Mouse (Mus musculus) hindbrain, embryonic 12.5 days (tissue): ENCODE results near the gene Polr3c. TPM values are rescaled to one million over a fixed set of nuclear protein-coding genes. Genes with fewer than 3 reads are reported as not detected.
A peak's percentile ranks its signal among the peaks of the same experiment; 100 is the strongest.
"Not testable (repeated sequence)": the region's sequence is repeated elsewhere in the genome, so short reads cannot be mapped to it uniquely, and the experiment has no call there.

Experiments
- ATAC-seq: fragments of 200-750 bp; cut with Nextera tagmentation; 2 replicates; pipeline ENCODE4 v1.8.0; 2017; ENCODE audit warnings: moderate TSS enrichment; ENCODE audit not compliant: low FRiP score
- H3K27ac ChIP-seq: fragments of 300-500 bp; sonication (generic); 2 replicates; pipeline ENCODE4 v1.5.1; 2016; ENCODE audit warnings: mild to moderate bottlenecking
- H3K27me3 ChIP-seq: fragments of 300-500 bp; sonication (generic); 2 replicates; pipeline ENCODE4 v1.6.1; 2016; ENCODE audit warnings: mild to moderate bottlenecking
- H3K36me3 ChIP-seq: fragments of 300-500 bp; sonication (generic); 2 replicates; pipeline ENCODE4 v1.6.1; 2016; ENCODE audit warnings: mild to moderate bottlenecking
- H3K4me1 ChIP-seq: fragments of 300-500 bp; sonication (generic); 2 replicates; pipeline ENCODE4 v1.6.1; 2016
- H3K4me2 ChIP-seq: fragments of 300-500 bp; sonication (generic); replicated peaks from 2 replicates; pipeline ENCODE4 v1.6.1; 2016; ENCODE audit warnings: mild to moderate bottlenecking
- H3K4me3 ChIP-seq: fragments of 300-500 bp; sonication (generic); 2 replicates; pipeline ENCODE4 v1.5.1; 2016; ENCODE audit warnings: mild to moderate bottlenecking
- H3K9ac ChIP-seq: fragments of 300-500 bp; sonication (generic); 2 replicates; pipeline ENCODE4 v1.6.1; 2016; ENCODE audit warnings: mild to moderate bottlenecking, moderate library complexity
- H3K9me3 ChIP-seq: fragments of 300-500 bp; sonication (generic); replicated peaks from 2 replicates; pipeline ENCODE4 v1.6.1; 2016; ENCODE audit warnings: mild to moderate bottlenecking
- WGBS: fragments of 180-500 bp; shearing (Covaris S2); methylation state at CpG from one replicate; pipeline ENCODE4 v1.1.7; 2016; 5-methylcytosine and 5-hydroxymethylcytosine counted together
- polyA plus RNA-seq: library from polyadenylated mRNA; unstranded; fragments of >200 nt; fragmentation: Nextera tagmentation; extraction: Ambion mirVana; gene quantifications from 2 replicates; pipeline ENCODE4 v1.2.1, GENCODE M21; 2016

Polr3c gene
- polyA plus RNA-seq, 1 experiment from 2014 or later: 35.9 TPM

DNA sequence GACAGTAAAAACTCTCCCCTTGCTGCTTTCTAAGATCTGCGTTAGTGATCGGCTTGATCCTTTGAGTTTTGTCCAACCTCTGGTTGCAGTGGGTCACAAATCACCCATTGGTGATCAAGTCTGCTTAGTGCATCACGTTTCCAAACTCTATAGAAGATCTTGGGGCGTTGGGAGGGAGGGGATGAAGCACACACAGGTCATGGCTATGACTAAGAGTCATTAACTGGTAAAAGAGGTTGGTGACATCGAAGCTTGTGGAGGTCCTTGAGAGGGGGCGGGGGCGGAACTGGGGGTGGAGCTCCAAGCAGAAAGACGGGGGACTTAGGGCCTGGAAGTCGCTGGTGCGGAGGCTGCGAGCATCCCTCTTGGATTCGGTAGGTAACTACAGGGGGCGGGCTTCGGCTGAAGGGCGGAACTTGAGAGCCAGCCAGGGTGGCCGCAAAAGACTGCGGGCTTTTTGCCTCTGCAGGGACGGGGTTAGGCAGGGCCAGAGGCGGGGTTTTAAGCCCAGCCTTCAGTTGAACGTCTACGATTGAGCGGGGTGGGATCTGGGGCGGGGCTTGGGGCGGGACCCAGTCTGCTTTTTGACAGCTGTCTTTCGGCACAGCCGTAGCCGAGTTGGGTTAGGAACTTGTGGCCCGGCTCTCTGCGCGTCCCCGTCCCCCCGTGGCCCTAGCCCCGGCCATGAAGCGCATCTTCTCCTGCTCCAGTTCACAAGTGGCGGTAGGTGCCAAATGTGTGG is 57.5 kb downstream of the Polr3c start, which contains the start of gene Ankrd35:
Gene Ankrd35, plus strand, starts transcription at position 405 of the 742 bp plus-strand sequence.
- no peaks in the 10 kb centered on the region for H3K36me3 ChIP-seq
- peak within 1 kb of the TSS; percentile 53; the same call in 1 of the 2 replicates for H3K9ac ChIP-seq
- H3K4me2 ChIP-seq: peak within 1 kb of the TSS; percentile 77
- no peak within 1 kb of the TSS for H3K27ac ChIP-seq
- H3K9me3 ChIP-seq: no peaks in the 10 kb centered on the region
- peaks cover 7% of the 10 kb centered on the region for H3K4me1 ChIP-seq
- H3K4me3 ChIP-seq: peak within 1 kb of the TSS; percentile 38
- peaks cover 9% of the 10 kb centered on the region for H3K27me3 ChIP-seq
- WGBS: 6% methylated on average over 35 of the region's 35 CpGs
- ATAC-seq: peak; percentile 93

DNA sequence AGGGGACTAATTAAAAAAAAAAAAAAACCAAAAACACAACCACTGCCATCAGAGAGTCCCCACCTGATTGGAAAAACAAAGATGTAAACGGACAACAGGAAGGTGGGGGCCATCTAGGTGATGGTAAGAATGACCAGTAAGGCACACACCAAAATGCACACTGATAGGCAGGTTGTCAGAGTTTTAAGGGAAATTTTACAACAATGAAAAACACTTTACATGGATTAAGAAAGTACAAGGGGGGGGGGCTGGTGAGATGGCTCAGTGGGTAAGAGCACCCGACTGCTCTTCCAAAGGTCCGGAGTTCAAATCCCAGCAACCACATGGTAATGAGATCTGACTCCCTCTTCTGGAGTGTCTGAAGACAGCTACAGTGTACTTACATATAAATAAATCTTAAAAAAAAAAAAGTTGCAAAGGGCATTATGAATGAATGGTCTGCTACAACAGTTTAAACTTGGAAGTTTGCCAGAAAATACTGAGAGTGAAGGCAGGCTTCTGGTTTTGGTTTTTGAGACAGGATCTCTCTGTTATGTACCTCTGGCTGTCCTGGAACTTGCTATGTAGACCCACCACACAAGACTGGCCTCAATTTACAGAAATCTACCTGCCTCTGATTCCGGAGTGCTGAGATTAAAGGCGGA is 58.9 kb downstream of the Polr3c start:
- H3K4me2 ChIP-seq: no peak overlapping the region
- no peaks in the 10 kb centered on the region for H3K9me3 ChIP-seq
- WGBS: 95% methylated on average over 5 of the region's 5 CpGs
- H3K36me3 ChIP-seq: no peaks in the 10 kb centered on the region
- H3K27ac ChIP-seq: no peak overlapping the region
- no peak overlapping the region for H3K9ac ChIP-seq
- peaks cover 11% of the 10 kb centered on the region for H3K4me1 ChIP-seq
- no peak for ATAC-seq
- H3K27me3 ChIP-seq: peaks cover 9% of the 10 kb centered on the region
- H3K4me3 ChIP-seq: no peak overlapping the region

DNA sequence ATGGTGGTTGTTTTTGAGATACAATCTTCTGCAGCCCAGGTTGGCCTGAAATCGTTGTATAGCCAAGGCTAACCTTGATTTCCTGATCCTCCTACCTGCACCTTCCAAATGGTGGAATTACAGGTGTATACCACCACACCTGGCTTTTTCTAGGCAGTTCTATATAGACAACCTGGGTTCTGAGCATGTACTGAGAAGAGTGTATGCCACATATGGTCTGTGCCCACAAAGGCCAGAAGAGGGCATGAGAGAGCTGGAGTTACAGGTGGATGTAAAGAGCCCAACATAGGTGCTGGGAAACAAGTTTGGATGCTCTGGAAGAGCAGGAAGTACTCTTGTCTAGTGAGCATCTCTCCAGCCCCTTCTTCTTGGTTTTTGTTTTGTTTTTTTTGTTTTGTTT is 60.1 kb downstream of the Polr3c start:
- Histone ChIP-seq H3K9ac (no peak overlapping the region), H3K36me3 (no peaks in the 10 kb centered on the region), H3K27ac (no peak overlapping the region), H3K4me1 (peaks cover 20% of the 10 kb centered on the region), H3K9me3 (no peaks in the 10 kb centered on the region), H3K27me3 (peaks cover 9% of the 10 kb centered on the region), H3K4me3 (no peak overlapping the region), H3K4me2 (no peak overlapping the region)
- 31% methylated on average over 1 of the region's 1 CpGs for WGBS
- no peak for ATAC-seq

DNA sequence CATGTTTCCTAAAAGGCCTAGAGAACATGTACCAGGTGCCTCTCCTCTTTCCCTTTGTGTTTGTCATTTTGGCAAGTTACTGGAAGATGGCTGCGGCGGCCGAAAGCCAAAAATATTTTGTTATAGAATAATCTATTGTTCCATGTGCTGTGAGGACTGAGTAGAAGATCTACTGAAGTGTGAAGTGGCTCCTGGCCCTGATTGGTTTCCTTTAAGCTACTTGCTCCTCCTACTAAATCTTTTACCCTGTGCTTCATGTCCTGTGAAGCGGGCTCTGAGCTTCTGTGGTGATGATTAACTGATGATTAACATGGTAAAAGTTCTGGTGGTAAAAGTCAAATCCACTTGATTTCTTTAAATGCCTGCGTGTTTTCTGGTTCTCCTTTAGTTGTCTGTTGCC is 60.5 kb downstream of the Polr3c start:
- H3K4me2 ChIP-seq: no peak overlapping the region
- no peak for ATAC-seq
- no peaks in the 10 kb centered on the region for H3K9me3 ChIP-seq
- H3K27ac ChIP-seq: no peak overlapping the region
- no peaks in the 10 kb centered on the region for H3K36me3 ChIP-seq
- H3K27me3 ChIP-seq: peaks cover 9% of the 10 kb centered on the region
- H3K4me1 ChIP-seq: peaks cover 20% of the 10 kb centered on the region
- H3K4me3 ChIP-seq: no peak overlapping the region
- H3K9ac ChIP-seq: no peak overlapping the region
- WGBS: 91% methylated on average over 5 of the region's 5 CpGs

DNA sequence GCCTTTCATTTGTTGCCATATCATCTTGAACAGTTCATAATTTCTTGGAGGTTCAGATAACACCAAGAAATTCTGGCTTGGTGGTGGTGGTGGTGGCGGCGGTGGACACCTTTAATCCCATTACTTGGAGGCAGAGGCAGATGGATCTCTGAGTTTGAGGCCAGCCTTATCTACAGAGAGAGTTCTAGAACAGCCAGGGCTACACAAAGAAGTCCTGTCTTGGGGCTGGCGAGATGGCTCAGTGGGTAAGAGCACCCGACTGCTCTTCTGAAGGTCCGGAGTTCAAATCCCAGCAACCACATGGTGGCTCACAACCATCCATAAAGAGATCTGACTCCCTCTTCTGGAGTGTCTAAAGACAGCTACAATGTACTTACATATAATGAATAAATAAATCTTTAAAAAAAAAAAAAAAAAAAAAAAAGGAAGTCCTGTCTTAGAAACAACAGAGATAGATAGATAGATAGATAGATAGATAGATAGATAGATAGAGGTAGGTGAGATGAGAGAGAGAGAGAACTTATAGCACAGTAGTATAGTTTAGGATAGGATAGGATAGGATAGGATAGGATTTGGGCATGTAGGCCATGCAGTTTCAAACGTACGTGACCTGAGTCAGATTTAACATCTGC is 61.6 kb downstream of the Polr3c start:
- H3K27ac ChIP-seq, H3K36me3 ChIP-seq, H3K9me3 ChIP-seq, H3K4me3 ChIP-seq, ATAC-seq, H3K9ac ChIP-seq, H3K27me3 ChIP-seq, H3K4me2 ChIP-seq: not testable (repeated sequence)
- WGBS: 87% methylated on average over 7 of the region's 7 CpGs
- H3K4me1 ChIP-seq: peaks cover 20% of the 10 kb centered on the region

DNA sequence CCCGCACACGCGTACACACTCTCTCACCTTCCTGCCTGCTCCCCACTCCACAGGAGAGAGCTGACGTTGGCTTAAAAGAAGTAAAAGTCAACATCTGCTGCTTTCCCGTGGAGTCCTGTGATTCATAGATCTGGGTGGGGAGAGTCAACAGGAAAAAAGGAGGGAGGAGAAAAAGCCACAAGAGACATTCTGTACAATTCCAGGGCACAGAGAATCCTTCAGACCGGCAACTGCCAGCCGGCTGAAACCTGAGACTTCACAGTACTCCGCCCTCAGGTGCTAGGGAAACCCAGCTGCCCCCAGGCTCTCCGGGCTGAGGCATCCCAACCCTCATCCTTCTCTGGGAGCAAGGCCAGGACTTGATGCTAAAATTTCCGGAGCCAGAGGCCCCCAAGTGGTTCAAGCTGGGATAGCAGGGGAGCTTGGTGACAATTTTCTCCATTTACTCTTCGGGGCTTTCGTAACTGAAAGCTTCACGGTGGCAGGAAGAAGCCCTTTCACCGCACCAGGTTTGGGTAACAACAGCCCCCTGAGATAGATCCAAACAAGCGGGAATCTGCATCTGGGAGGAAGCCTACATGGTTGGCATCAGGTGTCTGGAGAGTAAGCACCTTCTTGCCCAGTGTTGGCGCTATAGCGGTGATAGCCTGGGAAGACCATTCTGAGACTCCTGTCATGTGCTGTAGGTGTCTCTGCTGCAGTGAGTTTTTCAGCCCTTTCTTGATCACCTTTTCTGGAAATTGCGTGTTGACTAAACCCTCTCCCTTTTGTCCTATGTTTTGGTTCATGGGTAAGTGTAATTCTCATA is 63.8 kb downstream of the Polr3c start:
- Histone ChIP-seq H3K4me3 (peak overlapping the region; percentile 19), H3K27ac (no peak overlapping the region; the same call in 1 of the 2 replicates), H3K27me3 (no peaks in the 10 kb centered on the region), H3K4me2 (peak overlapping the region; percentile 51), H3K9ac (peak overlapping the region; percentile 42; the same call in 1 of the 2 replicates), H3K36me3 (0 out of 2 replicates have a peak, but pooled peaks cover 2% of the 10 kb centered on the region), H3K9me3 (no peaks in the 10 kb centered on the region), H3K4me1 (peaks cover 13% of the 10 kb centered on the region)
- 6% methylated on average over 16 of the region's 18 CpGs for WGBS
- ATAC-seq: peak; percentile 75

DNA sequence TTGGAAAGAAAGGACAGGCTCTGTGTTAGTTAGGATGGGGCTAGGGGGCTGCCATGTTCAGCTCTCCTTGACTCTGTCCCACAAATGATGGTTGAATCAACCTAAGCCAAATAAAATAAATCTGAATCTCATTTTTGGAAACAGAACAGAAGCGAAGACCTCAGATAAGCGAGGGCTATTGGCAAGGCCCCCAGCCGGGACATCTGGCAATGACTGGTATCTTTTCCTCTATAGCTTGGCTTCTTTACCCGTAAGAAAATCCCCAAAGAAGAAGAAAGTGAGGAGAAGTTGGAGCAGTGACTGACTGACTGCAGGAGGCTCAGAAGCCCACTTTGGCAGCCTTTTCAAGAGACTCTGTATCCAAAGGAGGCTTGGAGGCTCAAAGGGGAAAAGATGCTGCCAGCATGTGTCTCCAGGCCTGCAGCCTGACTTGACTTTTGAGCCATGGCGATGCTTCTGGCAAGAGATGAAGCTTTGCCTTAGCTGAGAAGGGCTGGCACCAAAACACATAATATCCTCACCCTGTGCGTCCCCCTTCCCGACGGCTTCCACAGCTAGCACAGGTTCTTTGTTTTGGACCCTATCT is 64.6 kb downstream of the Polr3c start:
- WGBS: 50% methylated on average over 8 of the region's 8 CpGs
- peak overlapping the region; percentile 51 for H3K4me2 ChIP-seq
- H3K36me3 ChIP-seq: 0 out of 2 replicates have a peak, but pooled peaks cover 3% of the 10 kb centered on the region
- peak overlapping the region; percentile 66 for H3K27ac ChIP-seq
- ATAC-seq: no peak
- H3K9me3 ChIP-seq: no peaks in the 10 kb centered on the region
- H3K9ac ChIP-seq: peak overlapping the region; percentile 42; the same call in 1 of the 2 replicates
- H3K27me3 ChIP-seq: no peaks in the 10 kb centered on the region
- peak overlapping the region; percentile 19 for H3K4me3 ChIP-seq
- H3K4me1 ChIP-seq: peaks cover 13% of the 10 kb centered on the region

Other genes with a start within 250 kb of the Polr3c start
- gene Hfe2, start 202.5 kb downstream of the Polr3c start, polyA plus RNA-seq: 0.70 and 2.5 TPM in 2 replicates
- 58.7 and 59.9 TPM in 2 replicates for gene Txnip, start 169.7 kb downstream of the Polr3c start, polyA plus RNA-seq
- 1.3 and 1.7 TPM in 2 replicates for gene Gm16253, start 150.6 kb downstream of the Polr3c start, polyA plus RNA-seq
- gene Polr3gl, start 133.4 kb downstream of the Polr3c start, polyA plus RNA-seq: 40.0 and 42.3 TPM in 2 replicates
- gene Ankrd34a, start 131.0 kb downstream of the Polr3c start, polyA plus RNA-seq: 4.6 and 5.1 TPM in 2 replicates
- 6.6 and 7.3 TPM in 2 replicates for gene Lix1l, start 126.5 kb downstream of the Polr3c start, polyA plus RNA-seq
- 142 and 152 TPM in 2 replicates for gene Rbm8a, start 97.7 kb downstream of the Polr3c start, polyA plus RNA-seq
- gene Pex11b, start 92.3 kb downstream of the Polr3c start, polyA plus RNA-seq: 40.8 and 48.2 TPM in 2 replicates
- 0.31 and 0.36 TPM in 2 replicates for gene Gm42957, start 92.2 kb downstream of the Polr3c start, polyA plus RNA-seq
- gene Itga10, start 82.0 kb downstream of the Polr3c start, polyA plus RNA-seq: 0.71 and 1.3 TPM in 2 replicates
- 0.57 and 0.58 TPM in 2 replicates for gene Ankrd35, start 57.5 kb downstream of the Polr3c start, polyA plus RNA-seq
- gene Pias3, start 31.2 kb downstream of the Polr3c start, polyA plus RNA-seq: 48.2 and 55.0 TPM in 2 replicates
- 10.9 and 13.9 TPM in 2 replicates for gene Nudt17, start 19.1 kb downstream of the Polr3c start, polyA plus RNA-seq
- 78.2 and 87.9 TPM in 2 replicates for gene Rnf115, start within 50 bp of the Polr3c start, polyA plus RNA-seq
- gene Pdzk1, start 101.7 kb upstream of the Polr3c start, polyA plus RNA-seq: 0.09 TPM in 1 of 2 replicates, not detected in the other
- gene Cd160, start 101.7 kb upstream of the Polr3c start, polyA plus RNA-seq: 0.13 and 0.19 TPM in 2 replicates
- 5.8 and 8.3 TPM in 2 replicates for gene Gja5, start 177.1 kb upstream of the Polr3c start, polyA plus RNA-seq
- gene Gpr89, start 177.7 kb upstream of the Polr3c start, polyA plus RNA-seq: 40.1 and 44.5 TPM in 2 replicates
- 0.03 and 0.05 TPM in 2 replicates for gene Gja8, start 198.4 kb upstream of the Polr3c start, polyA plus RNA-seq